Mouse (Mus musculus): Measurements from ENCODE around the gene Tmem182. TPM values are rescaled to one million over a fixed set of nuclear protein-coding genes. Genes with fewer than 3 reads are reported as not detected.

Gene Tmem182
- total RNA-seq (2014; rRNA removed) = 0.05 and 0.24 TPM in 2 replicates
- polyA plus RNA-seq (2015; fragmentation: Nextera tagmentation; extraction: Ambion mirVana) = 0.20 and 0.21 TPM in 2 replicates

GRCm38 (mm10) chr1:40805351-40805750 is at the start of gene Tmem182:
Gene Tmem182, plus strand, starts transcription at chr1:40805601.
- no peaks in the 10 kb centered on the region for H3K9me3 ChIP-seq (ENCODE audit: low read length)
- H3K4me2 ChIP-seq (ENCODE audit: low read depth, low read length, poor library complexity, severe bottlenecking) = no peak within 1 kb of the TSS
- ATAC-seq (ENCODE audit: low FRiP score) (no peak), DNase-seq (ENCODE audit: low spot score) (no peak)
- 73% methylated on average over 9 of the region's 9 CpGs for WGBS
- H3K27me3 ChIP-seq (ENCODE audit: insufficient read depth, low read length) = no peaks in the 10 kb centered on the region
- H3K36me3 ChIP-seq (ENCODE audit: insufficient read depth, low read length) = no peaks in the 10 kb centered on the region
- H3K4me1 ChIP-seq (ENCODE audit: insufficient read depth, low read length) = no peaks in the 10 kb centered on the region
- H3K4me3 ChIP-seq (ENCODE audit: low read depth, low read length) = no peak within 1 kb of the TSS
- H3K27ac ChIP-seq (ENCODE audit: low read depth, low read length) = no peak within 1 kb of the TSS
- H3K9ac ChIP-seq (replicated peaks; ENCODE audit: low read length, poor library complexity, severe bottlenecking) = no peak within 1 kb of the TSS
- TF ChIP-seq CTCF (IDR thresholded peaks at IDR 0.05) = no peak

GRCm38 (mm10) chr1:40759751-40760445 is 45.5 kb upstream of the Tmem182 start:
- Histone ChIP-seq H3K27me3 (ENCODE audit: insufficient read depth, low read length) (no peaks in the 10 kb centered on the region), H3K9me3 (ENCODE audit: low read length) (no peaks in the 10 kb centered on the region), H3K4me3 (ENCODE audit: low read depth, low read length) (no peak overlapping the region), H3K4me2 (ENCODE audit: low read depth, low read length, poor library complexity, severe bottlenecking) (no peak overlapping the region), H3K4me1 (ENCODE audit: insufficient read depth, low read length) (no peaks in the 10 kb centered on the region), H3K27ac (ENCODE audit: low read depth, low read length) (no peak overlapping the region), H3K36me3 (ENCODE audit: insufficient read depth, low read length) (no peaks in the 10 kb centered on the region), H3K9ac (replicated peaks; ENCODE audit: low read length, poor library complexity, severe bottlenecking) (no peak overlapping the region)
- DNase-seq (ENCODE audit: low spot score) = no peak
- 87% methylated on average over 6 of the region's 6 CpGs for WGBS
- TF ChIP-seq CTCF (IDR thresholded peaks at IDR 0.05) = no peak
- no peak for ATAC-seq (ENCODE audit: low FRiP score)

DNA sequence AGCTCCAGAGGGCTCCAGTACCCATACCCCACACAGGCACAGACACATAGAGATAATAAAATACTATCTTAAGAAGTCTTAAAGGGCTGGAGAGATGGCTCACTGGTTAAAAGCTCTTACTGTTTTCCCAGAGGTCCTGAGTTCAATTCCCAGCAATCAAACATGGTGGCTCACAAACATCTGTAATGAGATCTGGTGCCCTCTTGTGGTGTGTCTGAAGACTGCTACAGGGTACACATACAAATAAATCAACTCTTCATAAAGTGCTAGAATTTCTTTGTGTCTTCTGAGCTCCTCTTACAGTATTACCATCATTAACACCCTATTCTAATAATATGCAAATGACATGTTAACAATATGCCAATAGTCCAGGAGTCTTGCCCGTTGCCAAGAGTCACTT is 41.4 kb upstream of the Tmem182 start:
- Histone ChIP-seq H3K4me3 (ENCODE audit: low read depth, low read length) (no peak overlapping the region), H3K9me3 (ENCODE audit: low read length) (no peaks in the 10 kb centered on the region), H3K9ac (replicated peaks; ENCODE audit: low read length, poor library complexity, severe bottlenecking) (no peak overlapping the region), H3K4me1 (ENCODE audit: insufficient read depth, low read length) (no peaks in the 10 kb centered on the region), H3K36me3 (ENCODE audit: insufficient read depth, low read length) (no peaks in the 10 kb centered on the region), H3K27ac (ENCODE audit: low read depth, low read length) (no peak overlapping the region), H3K4me2 (ENCODE audit: low read depth, low read length, poor library complexity, severe bottlenecking) (no peak overlapping the region), H3K27me3 (ENCODE audit: insufficient read depth, low read length) (no peaks in the 10 kb centered on the region)
- DNase-seq (ENCODE audit: low spot score) (no peak), ATAC-seq (ENCODE audit: low FRiP score) (no peak)
- WGBS = 74% methylated on average over 1 of the region's 1 CpGs
- 0 out of 2 replicates have a peak, but pooled peaks have one; percentile 24 for TF ChIP-seq CTCF (IDR thresholded peaks at IDR 0.05)

GRCm38 (mm10) chr1:40764701-40765275 is 40.6 kb upstream of the Tmem182 start:
- WGBS = 94% methylated on average over 15 of the region's 15 CpGs
- H3K36me3 ChIP-seq (ENCODE audit: insufficient read depth, low read length) = no peaks in the 10 kb centered on the region
- H3K9me3 ChIP-seq (ENCODE audit: low read length) = no peaks in the 10 kb centered on the region
- no peaks in the 10 kb centered on the region for H3K4me1 ChIP-seq (ENCODE audit: insufficient read depth, low read length)
- DNase-seq (ENCODE audit: low spot score) = no peak
- no peak overlapping the region for H3K27ac ChIP-seq (ENCODE audit: low read depth, low read length)
- H3K9ac ChIP-seq (replicated peaks; ENCODE audit: low read length, poor library complexity, severe bottlenecking) = no peak overlapping the region
- no peak overlapping the region for H3K4me3 ChIP-seq (ENCODE audit: low read depth, low read length)
- no peak for TF ChIP-seq CTCF (IDR thresholded peaks at IDR 0.05)
- no peak for ATAC-seq (ENCODE audit: low FRiP score)
- H3K27me3 ChIP-seq (ENCODE audit: insufficient read depth, low read length) = no peaks in the 10 kb centered on the region
- H3K4me2 ChIP-seq (ENCODE audit: low read depth, low read length, poor library complexity, severe bottlenecking) = no peak overlapping the region

- Histone ChIP-seq H3K36me3 (ENCODE audit: insufficient read depth, low read length) (no peaks in the 10 kb centered on the region), H3K4me2 (ENCODE audit: low read depth, low read length, poor library complexity, severe bottlenecking) (no peak overlapping the region), H3K27me3 (ENCODE audit: insufficient read depth, low read length) (no peaks in the 10 kb centered on the region), H3K27ac (ENCODE audit: low read depth, low read length) (no peak overlapping the region), H3K4me1 (ENCODE audit: insufficient read depth, low read length) (no peaks in the 10 kb centered on the region), H3K4me3 (ENCODE audit: low read depth, low read length) (no peak overlapping the region), H3K9me3 (ENCODE audit: low read length) (no peaks in the 10 kb centered on the region), H3K9ac (replicated peaks; ENCODE audit: low read length, poor library complexity, severe bottlenecking) (no peak overlapping the region)
- WGBS = 88% methylated on average over 12 of the region's 12 CpGs
- no peak for TF ChIP-seq CTCF (IDR thresholded peaks at IDR 0.05)
- DNase-seq (ENCODE audit: low spot score) (no peak), ATAC-seq (ENCODE audit: low FRiP score) (no peak)
Measured at GRCm38 (mm10) chr1:40765521-40765920, 39.9 kb upstream of the Tmem182 start.

DNA sequence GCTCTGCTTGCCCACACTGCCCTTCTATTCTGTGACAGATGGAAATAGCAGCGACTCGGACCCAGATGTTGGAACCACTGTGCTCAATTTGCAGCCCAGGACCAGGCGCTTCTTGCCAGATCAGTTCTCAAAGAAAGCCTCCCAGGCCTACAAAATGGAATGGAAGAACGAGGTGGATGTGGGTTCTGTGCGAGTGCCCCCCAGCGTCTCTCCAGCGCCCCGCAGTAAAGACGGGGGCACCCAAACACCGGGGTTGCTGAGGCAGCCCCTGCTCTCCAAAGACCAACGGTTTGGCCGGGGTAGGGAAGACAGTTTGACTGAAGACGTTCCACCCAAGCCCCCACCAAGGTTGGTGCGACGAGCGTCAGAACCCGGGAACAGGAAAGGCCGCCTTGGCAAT is 37.8 kb upstream of the Tmem182 start:
- Histone ChIP-seq H3K36me3 (ENCODE audit: insufficient read depth, low read length) (no peaks in the 10 kb centered on the region), H3K9ac (replicated peaks; ENCODE audit: low read length, poor library complexity, severe bottlenecking) (no peak overlapping the region), H3K9me3 (ENCODE audit: low read length) (no peaks in the 10 kb centered on the region), H3K27ac (ENCODE audit: low read depth, low read length) (no peak overlapping the region), H3K4me1 (ENCODE audit: insufficient read depth, low read length) (no peaks in the 10 kb centered on the region), H3K4me3 (ENCODE audit: low read depth, low read length) (no peak overlapping the region), H3K4me2 (ENCODE audit: low read depth, low read length, poor library complexity, severe bottlenecking) (no peak overlapping the region), H3K27me3 (ENCODE audit: insufficient read depth, low read length) (no peaks in the 10 kb centered on the region)
- no peak for TF ChIP-seq CTCF (IDR thresholded peaks at IDR 0.05)
- 92% methylated on average over 18 of the region's 18 CpGs for WGBS
- ATAC-seq (ENCODE audit: low FRiP score) (no peak), DNase-seq (ENCODE audit: low spot score) (no peak)
